Mouse (Mus musculus) brown adipose tissue, adult 24 weeks (tissue): Measurements from ENCODE around the gene Spire2. TPM values are rescaled to one million over a fixed set of nuclear protein-coding genes. Genes with fewer than 3 reads are reported as not detected.
"Not testable (repeated sequence)": the region's sequence is repeated elsewhere in the genome, so short reads cannot be mapped to it uniquely, and the experiment has no call there.

ENCODE experiments used
- H3K27ac ChIP-seq: fragments of 200-500 bp; replicated peaks from 2 replicates; pipeline ENCODE4 v1.5.1; 2012; ENCODE audit warnings: low read depth, mild to moderate bottlenecking, low read length
- H3K4me1 ChIP-seq: fragments of 200-500 bp; 2 replicates; pipeline ENCODE4 v1.6.1; 2012; ENCODE audit warnings: low read length, mixed read lengths; ENCODE audit not compliant: control insufficient read depth, insufficient read depth, insufficient read length
- H3K4me3 ChIP-seq: fragments of 200-500 bp; 2 replicates; pipeline ENCODE4 v1.5.1; 2012; ENCODE audit warnings: low read depth, mild to moderate bottlenecking, low read length, moderate library complexity; ENCODE audit not compliant: insufficient read depth
- polyA plus RNA-seq: library from polyadenylated mRNA; stranded (reverse); fragments of >200 nt; gene quantifications from 2 replicates; pipeline ENCODE4 v1.2.4, GENCODE M21; 2012; ENCODE audit not compliant: missing spikeins, insufficient read depth, insufficient read length

The Spire2 gene
- polyA plus RNA-seq: not detected in 2 replicates

- H3K27ac ChIP-seq: no peak within 1 kb of the TSS
- no peaks in the 10 kb centered on the region for H3K4me1 ChIP-seq
- H3K4me3 ChIP-seq: peak within 1 kb of the TSS; percentile 56
Observed at GRCm38 (mm10) chr8:123332262-123333090, at the start of gene Spire2. Spire2 (plus strand) TSS chr8:123332713.

GRCm38 (mm10) chr8:123282994-123283393, 49.5 kb upstream of the Spire2 start:
- not testable (repeated sequence) for H3K4me1 ChIP-seq, H3K27ac ChIP-seq, H3K4me3 ChIP-seq

- H3K4me1 ChIP-seq: no peaks in the 10 kb centered on the region
- no peak overlapping the region for H3K4me3 ChIP-seq
- no peak overlapping the region for H3K27ac ChIP-seq
Observed at GRCm38 (mm10) chr8:123283991-123284390, 48.5 kb upstream of the Spire2 start.

- Histone ChIP-seq H3K27ac (no peak overlapping the region), H3K4me3 (no peak overlapping the region), H3K4me1 (no peaks in the 10 kb centered on the region)
Observed at GRCm38 (mm10) chr8:123284493-123284892, 48.0 kb upstream of the Spire2 start.

- H3K4me3 ChIP-seq: no peak overlapping the region
- H3K27ac ChIP-seq: no peak overlapping the region
- H3K4me1 ChIP-seq: no peaks in the 10 kb centered on the region
Observed at GRCm38 (mm10) chr8:123287362-123287761, 45.2 kb upstream of the Spire2 start.

GRCm38 (mm10) chr8:123290166-123290565, 42.3 kb upstream of the Spire2 start:
- Histone ChIP-seq H3K4me1 (no peaks in the 10 kb centered on the region), H3K4me3 (no peak overlapping the region), H3K27ac (no peak overlapping the region)

DNA sequence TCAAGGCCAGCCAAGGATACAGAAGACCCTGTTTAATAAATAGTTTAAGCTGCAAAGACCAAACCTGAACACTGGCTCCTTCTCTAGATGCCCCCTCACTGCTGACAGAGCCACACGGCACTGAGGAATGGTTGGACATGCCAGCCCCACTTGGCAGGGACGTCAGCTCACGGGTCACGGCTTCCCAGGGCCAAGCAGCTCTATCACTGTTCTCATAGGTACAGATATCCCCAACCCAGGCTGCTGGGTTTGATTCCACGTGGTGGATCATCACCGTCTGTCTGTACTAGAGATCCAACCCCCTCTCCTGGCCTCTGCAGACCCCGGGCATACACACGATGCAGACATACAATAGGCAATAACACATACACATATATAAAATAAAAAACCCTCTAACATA, 41.8 kb upstream of the Spire2 start:
- Histone ChIP-seq H3K4me1 (no peaks in the 10 kb centered on the region), H3K27ac (no peak overlapping the region), H3K4me3 (no peak overlapping the region)

GRCm38 (mm10) chr8:123291716-123292115, 40.8 kb upstream of the Spire2 start:
- Histone ChIP-seq H3K4me3 (no peak overlapping the region), H3K4me1 (no peaks in the 10 kb centered on the region), H3K27ac (no peak overlapping the region)

- Histone ChIP-seq H3K4me1 (no peaks in the 10 kb centered on the region), H3K27ac (no peak overlapping the region), H3K4me3 (no peak overlapping the region)
Observed at GRCm38 (mm10) chr8:123292281-123292680, 40.2 kb upstream of the Spire2 start.

GRCm38 (mm10) chr8:123292785-123293184, 39.7 kb upstream of the Spire2 start:
- no peak overlapping the region for H3K27ac ChIP-seq
- H3K4me1 ChIP-seq: no peaks in the 10 kb centered on the region
- H3K4me3 ChIP-seq: no peak overlapping the region

DNA sequence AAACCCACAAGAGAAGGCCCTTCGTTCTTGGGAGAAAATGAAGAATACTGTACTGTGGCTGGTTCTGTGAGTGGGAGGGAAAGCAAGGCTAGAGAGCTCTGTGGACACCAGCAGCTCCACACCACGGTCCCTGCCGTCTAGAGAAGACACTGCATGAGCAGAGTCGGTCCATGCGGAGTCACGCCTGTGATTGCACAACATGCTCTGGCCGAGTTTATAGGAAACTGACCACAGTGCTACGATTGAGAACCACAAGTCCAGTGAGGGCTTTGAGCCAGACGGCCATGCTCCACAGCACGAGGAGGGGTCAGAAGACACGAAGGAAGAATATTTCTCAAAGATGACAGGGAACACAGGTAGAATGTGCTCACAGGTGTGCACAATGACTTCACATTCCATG, 34.2 kb upstream of the Spire2 start:
- Histone ChIP-seq H3K27ac (no peak overlapping the region), H3K4me1 (no peaks in the 10 kb centered on the region), H3K4me3 (no peak overlapping the region)

- no peak overlapping the region for H3K4me3 ChIP-seq
- H3K27ac ChIP-seq: no peak overlapping the region
- no peaks in the 10 kb centered on the region for H3K4me1 ChIP-seq
Observed at GRCm38 (mm10) chr8:123308738-123309137, 23.8 kb upstream of the Spire2 start.

DNA sequence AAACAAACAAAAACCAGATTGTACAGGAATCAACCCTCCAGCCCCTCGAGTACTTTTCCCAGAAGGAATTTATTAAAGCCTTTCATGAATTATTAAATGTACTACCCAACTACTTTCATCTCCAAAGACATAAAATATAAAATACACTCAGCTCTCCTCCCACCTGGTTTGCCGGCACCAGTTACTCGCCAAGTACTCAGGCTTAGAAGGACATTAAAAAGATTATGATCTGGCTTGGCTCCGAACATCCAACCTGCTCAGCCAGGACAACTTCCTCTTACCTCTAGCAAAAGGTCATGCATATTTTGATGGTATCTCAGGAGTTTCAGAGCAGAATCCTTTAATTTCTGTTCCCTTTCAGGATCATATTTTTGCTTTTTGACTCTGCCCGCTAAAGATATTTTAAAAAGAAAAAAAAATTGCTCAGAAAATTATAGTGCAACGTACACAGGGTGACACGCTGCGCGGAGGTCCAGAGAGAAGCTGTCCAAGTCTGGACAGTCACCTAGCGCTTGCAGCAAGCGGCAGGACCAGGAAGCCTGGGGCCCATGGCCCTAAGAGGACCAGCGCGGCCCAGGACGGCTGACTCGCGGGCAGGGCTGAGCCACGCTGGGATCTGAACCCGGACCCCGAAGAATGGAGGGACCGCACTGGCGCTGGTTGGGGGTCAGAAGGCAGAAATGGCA, 14.6 kb upstream of the Spire2 start:
- peak overlapping the region; percentile 57 for H3K4me3 ChIP-seq
- H3K4me1 ChIP-seq: no peaks in the 10 kb centered on the region
- H3K27ac ChIP-seq: no peak overlapping the region

DNA sequence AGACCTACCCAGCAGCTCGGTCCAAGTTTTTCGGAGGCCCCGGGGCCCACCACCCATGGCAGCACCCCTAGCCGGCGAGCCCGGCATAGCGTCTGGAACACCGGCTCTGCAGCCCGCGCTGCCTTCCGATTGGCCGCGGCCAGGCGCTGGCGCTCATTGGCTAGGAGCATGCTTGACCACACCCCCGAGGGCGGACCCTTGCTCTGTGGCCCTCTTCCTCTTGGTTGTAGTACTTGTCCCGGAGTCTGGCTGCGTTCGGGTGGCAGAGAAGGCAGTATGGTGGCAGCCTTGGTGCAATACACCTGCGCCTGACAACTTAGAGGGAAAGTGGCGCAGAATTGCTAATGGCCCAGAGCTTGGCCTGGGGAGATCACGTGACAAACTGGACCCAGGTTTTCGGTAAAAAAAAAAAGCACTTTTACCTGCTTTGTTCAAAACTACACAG, 14.0 kb upstream of the Spire2 start, which contains the start of gene Fanca:
TSS of gene Fanca (minus strand) at position 110 of the 445 bp plus-strand sequence.
- H3K4me1 ChIP-seq: no peaks in the 10 kb centered on the region
- H3K4me3 ChIP-seq: peak within 1 kb of the TSS; percentile 57
- no peak within 1 kb of the TSS for H3K27ac ChIP-seq

- Histone ChIP-seq H3K4me3 (no peak overlapping the region), H3K4me1 (no peaks in the 10 kb centered on the region), H3K27ac (no peak overlapping the region)
Observed at GRCm38 (mm10) chr8:123319522-123320164, 12.9 kb upstream of the Spire2 start.
